Mouse (Mus musculus) CD8-positive naive resting alpha-beta T cell, adult 2 months (primary cell): ENCODE measurements around the gene Tle6.

ENCODE experiments used
- DNase-seq, 2 experiments: peaks; one replicate each; pipeline ENCODE4 v3.0.0; 2022; ENCODE audit warnings: low read depth in 2 of 2, low spot score in 2 of 2

Gene Tle6

DNA sequence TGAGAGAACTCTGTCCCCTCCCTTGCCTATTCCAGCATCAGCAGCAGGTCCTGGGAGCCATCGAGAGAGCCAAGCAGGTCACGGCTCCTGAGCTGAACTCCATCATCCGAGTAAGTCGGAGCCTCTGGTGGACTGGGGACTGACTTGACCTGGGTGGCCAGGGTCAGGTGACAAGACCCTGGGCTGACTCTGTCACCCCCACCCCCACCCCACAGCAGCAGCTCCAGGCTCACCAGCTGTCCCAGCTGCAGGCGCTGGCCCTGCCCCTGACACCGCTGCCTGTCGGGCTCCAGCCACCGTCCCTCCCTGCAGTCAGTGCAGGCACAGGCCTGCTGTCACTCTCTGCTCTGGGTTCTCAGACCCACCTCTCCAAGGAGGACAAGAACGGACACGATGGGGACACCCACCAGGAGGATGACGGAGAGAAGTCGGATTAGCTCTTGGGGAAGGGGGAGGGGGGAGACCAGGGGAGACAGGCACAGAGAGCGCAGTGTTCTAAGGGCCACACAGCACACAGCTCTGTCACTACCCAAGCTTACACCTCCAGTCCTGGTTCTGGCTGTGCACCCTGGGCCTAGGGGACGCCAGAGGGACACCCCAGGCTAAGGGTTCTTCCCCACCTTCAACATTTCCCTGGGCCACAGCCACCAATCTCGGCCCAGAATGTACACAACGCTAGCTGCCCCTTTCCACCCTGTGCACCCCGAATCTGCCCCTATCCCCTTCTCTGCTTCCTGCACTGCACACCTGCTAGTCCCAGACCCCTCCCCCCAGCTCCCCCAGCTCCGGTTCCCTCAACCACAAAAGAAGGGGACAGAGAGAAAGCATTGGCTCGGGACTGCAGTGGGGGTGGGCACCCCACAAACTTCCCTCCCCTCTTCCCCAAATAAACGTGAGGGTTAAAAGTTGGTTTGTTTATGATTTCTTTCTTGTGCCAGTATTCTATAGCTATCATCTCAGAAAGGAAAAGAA, 35.3 kb downstream of the Tle6 start:
- no peak for DNase-seq

DNA sequence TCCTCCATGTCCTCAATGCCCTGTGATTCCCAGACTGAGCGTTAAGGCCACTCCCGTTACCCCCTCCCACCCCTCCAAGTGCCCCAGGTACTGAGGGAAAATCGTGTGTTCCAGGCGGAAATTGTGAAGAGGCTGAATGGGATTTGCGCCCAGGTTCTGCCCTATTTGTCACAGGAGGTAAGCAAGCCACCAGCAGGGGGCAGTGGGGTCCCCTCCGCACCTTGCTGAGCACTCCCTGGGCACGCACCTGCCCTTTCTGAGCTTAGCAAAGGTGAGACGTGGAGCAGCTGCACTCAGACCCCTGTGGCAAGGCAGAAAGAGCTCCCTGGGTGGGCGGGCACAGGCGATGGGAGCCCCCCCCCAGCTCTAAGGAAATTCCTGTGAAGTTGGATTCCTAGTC, 36.1 kb downstream of the Tle6 start:
- peak; percentile 60 to 73 for DNase-seq

DNA sequence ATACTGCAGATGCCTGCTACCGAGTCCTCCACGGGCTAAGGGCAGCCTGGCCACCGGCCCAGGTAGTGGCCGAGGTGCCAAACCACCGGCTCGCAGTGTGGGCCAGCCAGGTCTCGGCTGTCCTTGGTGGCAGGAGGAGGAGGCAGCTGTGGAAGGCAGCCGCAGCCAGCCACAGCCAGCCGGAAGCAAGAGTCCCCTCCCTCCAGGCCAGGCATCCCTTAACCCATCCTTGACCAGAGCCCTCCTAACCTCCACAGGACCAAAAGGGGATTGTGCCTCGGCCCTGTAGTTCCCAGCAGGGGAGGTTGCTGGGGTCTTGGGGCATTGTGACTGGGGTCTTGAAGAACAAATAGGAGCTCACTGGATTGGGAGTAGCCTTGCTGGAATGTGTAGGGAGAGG, 36.7 kb downstream of the Tle6 start:
- no peak for DNase-seq

DNA sequence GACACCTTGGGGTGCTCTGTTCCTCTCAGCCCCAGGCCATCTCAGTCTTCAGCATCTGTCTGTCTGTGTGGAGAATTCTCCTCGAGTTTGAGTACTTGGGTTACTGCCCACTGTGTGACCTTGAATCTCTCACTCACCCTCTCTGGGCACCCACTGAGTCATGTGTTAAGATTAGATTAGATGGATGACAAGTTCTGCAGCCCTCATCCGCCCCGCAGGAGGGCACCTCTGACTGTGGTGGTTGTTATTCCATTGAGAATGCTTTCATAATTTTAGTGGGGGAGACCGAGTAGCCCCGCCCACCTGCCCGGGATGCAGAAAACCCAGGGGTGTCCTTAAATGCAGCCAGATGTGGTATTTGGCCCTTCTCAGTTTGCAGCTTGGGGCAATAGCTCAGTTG, 37.4 kb downstream of the Tle6 start:
- DNase-seq, result no peak

GRCm38 (mm10) chr10:81562411-81562810, 38.5 kb downstream of the Tle6 start:
- DNase-seq, result no peak

GRCm38 (mm10) chr10:81560719-81561459, 40.0 kb downstream of the Tle6 start:
- peak; percentile 79 to 86 for DNase-seq

GRCm38 (mm10) chr10:81559627-81560539, 41.0 kb downstream of the Tle6 start:
- peak; percentile 31 to 52 for DNase-seq

DNA sequence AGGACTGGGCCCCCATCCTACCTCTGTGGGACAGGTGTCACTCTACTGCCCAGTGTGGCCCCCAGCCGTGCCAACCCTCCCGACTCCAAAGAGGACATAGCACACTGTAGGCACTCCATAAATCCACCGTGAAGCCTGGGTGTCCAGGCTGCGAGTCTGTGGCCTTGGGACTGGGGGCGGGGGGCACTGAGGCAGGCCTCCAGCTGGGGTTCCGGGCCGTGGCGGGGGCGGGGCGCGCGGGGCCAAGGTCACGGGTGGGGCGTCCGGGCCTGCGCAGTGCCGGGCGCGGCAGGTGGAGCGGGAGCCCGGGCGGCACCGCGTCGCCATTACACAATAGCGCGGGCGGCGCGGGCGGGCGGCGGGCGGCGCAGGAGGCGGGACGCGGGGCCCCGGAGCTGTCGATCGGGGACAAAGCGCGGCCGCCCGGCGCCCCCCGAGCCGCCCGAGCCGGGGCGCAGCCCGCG, 41.7 kb downstream of the Tle6 start, which contains the start of gene Aes:
TSS of gene Aes (plus strand) at position 326 of the 464 bp plus-strand sequence.
- DNase-seq, result peak; percentile 48 to 58

DNA sequence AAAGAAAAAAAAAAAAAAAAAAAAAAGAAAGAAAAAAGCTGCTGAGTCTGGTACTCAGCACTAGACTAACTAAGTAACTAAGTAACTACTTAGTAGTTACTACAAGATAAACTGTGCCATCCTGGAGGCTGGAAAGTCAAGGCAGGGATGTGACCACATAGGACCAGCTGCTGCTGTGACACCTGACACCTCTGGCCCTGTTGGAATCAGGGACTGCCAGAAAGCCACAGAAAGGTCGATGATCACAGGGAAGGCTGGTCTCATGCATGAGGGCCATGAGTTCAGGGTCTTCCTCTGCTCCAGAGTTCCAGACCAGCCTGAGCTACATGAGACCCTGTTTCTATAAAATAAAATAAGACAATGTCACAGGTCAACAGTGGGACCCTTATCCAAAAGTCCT, 43.4 kb downstream of the Tle6 start:
- DNase-seq, result no peak

DNA sequence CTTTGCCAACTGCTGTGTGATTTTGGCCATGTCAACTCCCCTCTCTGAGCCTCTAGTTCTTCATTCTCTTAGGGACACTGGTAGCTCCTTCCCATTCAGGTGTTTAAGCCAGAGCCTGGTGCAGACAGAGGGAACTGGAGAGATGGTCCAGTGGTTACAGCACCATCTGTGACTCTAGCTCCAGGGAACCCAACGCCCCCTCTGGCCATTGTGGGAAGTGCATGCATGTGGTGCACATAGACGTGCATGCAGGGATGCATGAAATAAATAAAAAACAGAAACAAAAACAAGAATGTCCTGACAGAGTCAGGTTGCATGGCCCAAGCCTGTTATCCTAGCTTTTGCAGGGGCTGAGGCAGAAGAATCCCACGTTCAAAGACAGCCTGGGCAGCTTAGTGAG, 44.6 kb downstream of the Tle6 start:
- peak in 1 of 2 experiments; percentile 28 for DNase-seq

DNA sequence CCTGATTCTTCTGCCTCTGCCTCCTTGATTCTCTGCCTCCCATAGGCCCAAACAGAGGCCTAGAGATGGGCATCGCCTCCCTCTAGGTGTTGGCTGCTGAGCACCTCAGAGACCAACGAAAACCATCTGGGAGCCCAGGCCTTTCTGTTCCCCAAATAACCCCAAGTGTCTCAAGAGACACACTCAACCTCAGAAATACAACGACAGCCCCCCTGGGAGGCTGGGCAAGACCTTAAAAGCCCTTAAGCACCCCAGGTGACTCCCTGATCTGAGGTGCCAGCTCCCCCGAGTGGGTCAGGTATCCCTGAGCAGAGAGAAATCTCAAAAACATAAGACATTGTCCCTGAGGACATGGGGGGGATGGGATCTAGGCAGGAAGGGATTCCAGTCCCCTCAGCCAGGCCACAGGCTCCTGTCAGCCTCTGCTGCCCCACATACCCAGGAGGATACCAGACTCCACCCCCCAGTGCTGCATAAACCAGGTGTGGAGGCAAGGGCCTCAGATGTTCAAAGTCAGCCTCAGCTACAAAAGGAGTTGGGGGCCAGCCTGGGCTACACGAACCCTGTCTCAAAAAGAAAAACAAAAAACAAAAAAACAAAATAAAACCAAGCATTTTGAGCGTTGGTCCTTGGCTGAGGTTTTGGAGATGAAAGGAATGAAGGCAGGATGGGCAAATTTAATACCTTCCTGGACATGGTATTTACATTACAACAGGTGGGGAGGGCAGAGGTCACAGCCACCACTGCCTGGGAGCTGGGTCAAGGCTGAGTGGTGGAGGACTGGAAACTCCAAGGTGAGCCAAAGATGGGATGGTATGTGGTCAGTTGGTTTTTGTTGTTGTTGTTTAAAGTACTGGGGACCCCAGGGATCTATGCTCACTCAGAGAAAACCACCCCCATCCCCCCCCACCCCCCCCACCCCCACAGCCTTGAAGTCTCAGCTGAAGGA, 46.8 kb downstream of the Tle6 start:
- no peak for DNase-seq

GRCm38 (mm10) chr10:81553232-81553631, 47.6 kb downstream of the Tle6 start:
- peak; percentile 46 to 63 for DNase-seq

GRCm38 (mm10) chr10:81551597-81552102, 49.2 kb downstream of the Tle6 start:
- peak; percentile 86 for DNase-seq

DNA sequence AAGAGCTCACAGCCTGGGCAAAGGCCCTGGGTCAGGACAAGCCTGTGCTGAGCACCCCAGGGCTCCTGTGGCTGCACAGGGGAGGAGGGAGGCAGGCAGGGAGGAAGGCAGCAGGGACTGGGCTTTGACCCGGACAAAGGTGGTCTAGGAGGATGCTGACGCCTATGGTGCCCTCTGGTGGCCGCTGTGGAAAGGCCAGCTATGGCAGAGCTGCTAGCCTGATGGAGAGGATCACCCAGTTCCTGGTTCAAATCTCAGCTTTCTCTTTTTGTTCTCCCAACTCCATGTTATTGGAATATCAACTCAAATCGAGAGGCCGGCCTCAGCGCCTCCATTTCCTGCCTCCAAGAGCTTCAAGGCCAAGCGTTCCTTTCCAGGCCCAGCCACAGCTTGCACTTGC, 50.6 kb downstream of the Tle6 start:
- peak; percentile 70 to 80 for DNase-seq

- DNase-seq, result no peak
Measured at GRCm38 (mm10) chr10:81548944-81549343, 51.9 kb downstream of the Tle6 start.

DNA sequence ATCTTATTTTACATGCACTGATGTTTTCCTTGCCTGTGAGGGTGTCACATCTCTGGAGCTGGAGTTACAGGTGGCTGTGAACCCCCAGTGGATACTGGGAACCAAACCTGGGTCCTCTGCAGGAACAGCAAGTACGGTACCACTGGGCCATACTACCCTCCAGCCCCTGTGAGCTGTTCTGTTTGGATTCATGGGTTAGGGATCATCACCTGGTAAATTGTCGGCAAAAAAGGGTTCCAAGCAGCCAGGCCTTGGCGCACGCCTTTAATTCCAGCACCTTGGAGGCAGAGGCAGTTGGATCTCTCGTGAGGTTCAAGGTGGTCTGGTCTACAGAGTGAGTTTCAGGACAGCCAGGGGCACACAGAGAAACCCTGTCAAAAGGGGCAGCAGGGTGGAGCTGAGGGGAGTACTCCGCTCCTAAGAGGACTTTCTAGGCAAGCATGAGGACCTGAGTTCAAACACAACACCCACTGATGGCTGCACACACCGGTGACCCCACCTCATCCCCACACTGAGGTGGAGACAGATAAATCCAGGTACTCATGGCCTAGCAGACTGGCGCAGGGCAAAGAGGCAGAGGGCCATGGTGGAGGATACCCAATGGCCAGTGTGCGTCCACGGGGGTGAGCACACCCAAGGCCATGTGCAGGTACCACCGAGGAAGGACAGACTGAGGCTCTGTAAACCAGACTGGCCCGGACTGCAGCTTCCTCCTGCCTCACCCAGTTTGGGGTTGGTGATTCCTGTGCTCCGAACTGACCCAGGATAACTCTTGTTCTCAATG, 53.9 kb downstream of the Tle6 start:
- no peak for DNase-seq

GRCm38 (mm10) chr10:81546332-81546731, 54.5 kb downstream of the Tle6 start:
- no peak for DNase-seq

- peak; percentile 99 for DNase-seq
Measured at GRCm38 (mm10) chr10:81545161-81545747, 55.6 kb downstream of the Tle6 start, which contains the start of gene Gna11. Gene Gna11 (minus strand): TSS chr10:81545190.
